Mouse (Mus musculus) lung, postnatal 14 days (tissue): ENCODE measurements around the gene Ptgir.

Experiments
- DNase-seq: peaks from one replicate; pipeline ENCODE4 v3.0.0; 2021

Ptgir gene

DNA sequence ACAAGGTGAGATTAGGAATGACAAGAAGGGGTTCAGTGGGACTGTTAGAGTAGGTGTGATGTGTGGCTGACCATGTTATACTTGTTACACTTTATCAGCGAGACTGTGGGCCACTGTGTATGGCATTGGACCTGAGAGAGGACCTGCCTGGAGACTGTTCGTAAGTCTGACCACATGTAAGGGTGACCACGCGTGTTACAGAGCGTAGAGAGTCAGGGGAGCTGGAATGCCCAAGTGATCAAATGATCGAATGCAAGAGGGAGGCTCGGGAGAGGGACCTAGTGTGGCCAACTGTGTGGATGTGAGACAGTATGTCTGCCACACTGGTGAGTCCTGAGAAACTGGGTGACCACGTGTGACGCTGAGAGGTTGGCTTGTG lies 13.9 kb upstream of the Ptgir start:
- DNase-seq, result no peak

GRCm38 (mm10) chr7:16893612-16894011 lies 12.7 kb upstream of the Ptgir start:
- DNase-seq, result no peak

DNA sequence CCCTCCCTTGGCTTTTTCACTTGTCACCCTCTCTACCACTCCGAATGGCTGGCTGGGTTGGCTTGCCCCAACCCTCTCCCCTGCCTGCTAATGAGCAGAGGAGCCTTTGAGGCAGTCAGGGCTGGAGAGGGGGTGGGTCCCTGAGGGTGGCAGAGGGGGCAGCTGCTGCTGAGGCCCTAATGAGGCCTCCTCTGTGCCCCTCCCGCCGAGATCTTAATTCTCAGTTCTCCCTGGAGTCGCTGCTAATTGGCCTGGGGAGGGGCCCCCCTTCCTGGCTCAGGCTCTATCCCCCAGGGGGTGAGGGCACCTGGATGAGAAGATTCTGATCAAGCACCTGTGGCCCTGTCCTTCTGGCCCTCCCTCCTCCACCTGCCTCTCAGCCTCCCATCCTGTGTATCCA lies 12.0 kb upstream of the Ptgir start:
- DNase-seq, result no peak

- DNase-seq, result peak; percentile 80
Observed at GRCm38 (mm10) chr7:16895000-16895399, 11.3 kb upstream of the Ptgir start.

GRCm38 (mm10) chr7:16895511-16895910 lies 10.8 kb upstream of the Ptgir start:
- DNase-seq, result no peak

GRCm38 (mm10) chr7:16900526-16900925 lies 5.8 kb upstream of the Ptgir start:
- DNase-seq, result no peak

GRCm38 (mm10) chr7:16903439-16903955 lies 2.8 kb upstream of the Ptgir start:
- DNase-seq, result no peak

- no peak for DNase-seq
Observed at GRCm38 (mm10) chr7:16904120-16904675, 2.1 kb upstream of the Ptgir start.

GRCm38 (mm10) chr7:16905491-16906021 lies 734 bp upstream of the Ptgir start:
- DNase-seq, result no peak

DNA sequence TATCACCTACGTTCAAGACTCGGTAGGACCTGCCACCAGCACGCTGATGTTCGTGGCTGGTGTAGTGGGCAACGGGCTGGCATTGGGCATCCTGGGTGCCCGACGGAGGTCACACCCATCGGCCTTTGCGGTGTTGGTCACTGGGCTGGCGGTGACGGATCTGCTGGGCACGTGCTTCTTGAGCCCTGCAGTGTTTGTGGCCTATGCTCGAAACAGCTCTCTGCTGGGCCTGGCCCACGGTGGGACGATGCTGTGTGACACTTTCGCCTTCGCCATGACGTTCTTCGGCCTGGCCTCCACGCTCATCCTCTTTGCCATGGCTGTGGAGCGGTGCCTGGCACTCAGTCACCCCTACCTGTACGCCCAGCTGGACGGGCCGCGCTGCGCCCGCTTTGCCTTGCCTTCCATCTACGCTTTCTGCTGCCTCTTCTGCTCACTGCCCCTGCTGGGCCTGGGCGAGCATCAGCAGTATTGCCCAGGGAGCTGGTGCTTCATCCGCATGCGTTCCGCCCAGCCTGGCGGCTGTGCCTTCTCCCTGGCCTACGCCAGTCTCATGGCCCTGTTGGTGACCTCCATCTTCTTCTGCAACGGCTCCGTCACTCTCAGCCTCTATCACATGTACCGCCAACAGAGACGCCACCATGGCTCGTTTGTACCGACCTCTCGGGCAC lies 734 bp downstream of the Ptgir start:
- DNase-seq, result no peak

- DNase-seq, result no peak
Observed at GRCm38 (mm10) chr7:16907842-16908241, 1.6 kb downstream of the Ptgir start.

GRCm38 (mm10) chr7:16908367-16908766 lies 2.1 kb downstream of the Ptgir start:
- DNase-seq, result no peak

DNA sequence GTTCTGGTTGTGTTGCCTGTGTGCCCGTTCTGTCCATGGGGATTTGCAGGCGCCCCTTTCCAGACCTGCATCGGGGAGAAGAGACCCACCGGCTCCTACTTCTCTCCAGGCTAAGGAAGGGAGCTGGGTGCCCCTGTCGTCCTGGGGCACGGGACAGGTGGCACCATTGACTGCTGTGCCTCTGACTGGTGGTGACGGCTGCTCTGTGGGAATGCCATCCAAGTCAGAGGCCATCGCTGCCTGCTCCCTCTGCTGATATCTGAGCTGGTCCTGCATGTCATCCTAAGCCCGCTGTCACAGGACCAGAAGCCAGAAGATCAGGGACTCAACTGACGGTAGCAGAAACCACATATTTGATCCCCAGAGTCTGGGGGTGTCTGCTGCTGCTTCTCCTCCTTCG lies 2.6 kb downstream of the Ptgir start:
- no peak for DNase-seq

- no peak for DNase-seq
Observed at GRCm38 (mm10) chr7:16909909-16910308, 3.6 kb downstream of the Ptgir start.

GRCm38 (mm10) chr7:16911904-16912303 lies 5.6 kb downstream of the Ptgir start:
- no peak for DNase-seq

DNA sequence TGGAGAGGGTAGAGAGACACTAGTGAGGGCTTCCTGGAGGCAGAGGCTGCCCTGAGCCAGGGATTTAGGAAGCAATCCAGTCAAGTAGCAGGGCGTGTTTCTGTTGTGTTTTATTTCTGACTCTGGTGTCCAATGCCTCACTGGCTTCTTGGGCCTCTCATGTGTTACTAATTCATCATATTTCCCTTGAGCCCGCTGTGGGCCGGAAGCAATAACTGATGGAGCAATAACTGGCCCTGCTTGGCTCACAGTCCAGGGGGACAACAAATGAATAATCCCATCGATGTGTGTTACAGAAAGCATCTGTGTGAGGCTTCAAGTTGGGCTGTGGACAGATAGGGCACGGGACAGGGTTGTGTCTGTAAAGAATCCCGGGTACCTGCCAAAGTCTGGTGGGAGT lies 6.1 kb downstream of the Ptgir start:
- DNase-seq, result no peak

GRCm38 (mm10) chr7:16913806-16914452 lies 7.6 kb downstream of the Ptgir start:
- peak; percentile 85 for DNase-seq

DNA sequence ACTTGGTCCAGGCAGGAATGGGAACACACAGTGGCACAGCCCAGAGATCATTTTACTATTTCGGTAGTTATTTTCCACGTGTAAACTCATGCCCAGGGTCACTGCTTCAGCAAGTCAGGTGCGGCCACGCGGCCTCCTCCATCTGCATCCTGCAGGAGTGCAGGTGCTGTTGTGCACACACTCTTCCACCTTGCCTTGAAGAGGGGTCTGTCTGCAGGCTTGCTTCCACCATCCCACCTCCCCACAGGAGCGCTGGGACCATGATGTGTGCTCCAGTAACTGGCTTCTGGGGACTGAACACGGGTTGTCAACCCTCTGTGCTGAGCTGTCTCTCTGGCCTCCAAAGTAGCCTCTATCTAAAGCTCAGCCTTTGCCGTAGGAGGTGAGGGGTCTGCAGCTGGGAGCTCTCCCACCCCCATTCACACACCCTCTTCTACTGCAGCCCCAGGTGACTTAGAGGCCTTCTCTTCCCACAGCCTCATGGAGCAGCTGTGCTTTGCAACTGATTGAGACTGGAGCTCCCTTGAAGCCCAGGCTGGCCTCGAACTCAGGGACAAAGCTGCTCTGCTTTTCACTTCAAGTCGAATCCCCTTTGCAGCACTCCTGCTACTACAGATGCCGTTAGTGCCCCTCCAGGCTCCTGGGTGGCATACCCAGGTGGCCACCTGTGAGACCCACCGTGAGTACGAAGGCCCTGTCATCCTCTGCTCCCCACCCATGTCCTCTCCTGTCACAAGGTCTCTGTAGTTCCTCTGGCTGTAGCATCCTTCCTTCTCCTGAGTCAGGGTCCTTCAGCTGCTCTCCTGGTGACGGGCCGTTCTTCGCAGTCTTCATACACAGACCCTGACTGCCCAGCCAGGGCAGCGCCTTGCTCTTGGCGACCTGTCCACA lies 8.4 kb downstream of the Ptgir start:
- no peak for DNase-seq

GRCm38 (mm10) chr7:16915461-16916340 lies 9.4 kb downstream of the Ptgir start:
- no peak for DNase-seq

- DNase-seq, result no peak
Observed at GRCm38 (mm10) chr7:16916342-16917265, 10.3 kb downstream of the Ptgir start.

- DNase-seq, result no peak
Observed at GRCm38 (mm10) chr7:16917447-16917846, 11.2 kb downstream of the Ptgir start.
